Mouse (Mus musculus) stomach, postnatal 0 days (tissue): ENCODE data around the gene Cadm2. TPM values are rescaled to one million over a fixed set of nuclear protein-coding genes. Genes with fewer than 3 reads are reported as not detected.

Experiments
- ATAC-seq: fragments of 200-750 bp; cut with Nextera tagmentation; 2 replicates; pipeline ENCODE4 v1.8.0; 2017; ENCODE audit not compliant: low FRiP score, low TSS enrichment
- DNase-seq: peaks from one replicate; pipeline ENCODE4 v3.0.0-alpha.2; 2016; ENCODE audit warnings: low spot score
- H3K27ac ChIP-seq: fragments of 300-500 bp; sonication (generic); replicated peaks from 2 replicates; pipeline ENCODE4 v1.5.1; 2014; ENCODE audit warnings: mild to moderate bottlenecking, control low read depth
- H3K27me3 ChIP-seq: fragments of 300-500 bp; sonication (generic); 2 replicates; pipeline ENCODE4 v1.6.1; 2014; ENCODE audit warnings: low read length; ENCODE audit not compliant: control insufficient read depth, insufficient read depth
- H3K36me3 ChIP-seq: fragments of 300-500 bp; sonication (generic); 2 replicates; pipeline ENCODE4 v1.6.1; 2014; ENCODE audit warnings: low read length, mixed read lengths; ENCODE audit not compliant: control insufficient read depth, insufficient read depth
- H3K4me1 ChIP-seq: fragments of 300-500 bp; sonication (generic); replicated peaks from 2 replicates; pipeline ENCODE4 v1.6.1; 2014; ENCODE audit warnings: antibody characterized with exemption; ENCODE audit not compliant: control insufficient read depth, insufficient read depth
- H3K4me2 ChIP-seq: fragments of 300-500 bp; sonication (generic); replicated peaks from 2 replicates; pipeline ENCODE4 v1.6.1; 2014; ENCODE audit warnings: low read depth, mild to moderate bottlenecking, control low read depth, moderate library complexity
- H3K4me3 ChIP-seq: fragments of 300-500 bp; sonication (generic); 2 replicates; pipeline ENCODE4 v1.5.1; 2014; ENCODE audit warnings: low read depth, low read length, control low read depth
- H3K9ac ChIP-seq: fragments of 300-500 bp; sonication (generic); 2 replicates; pipeline ENCODE4 v1.6.1; 2014; ENCODE audit warnings: mild to moderate bottlenecking, low read length, control low read depth, mixed read lengths
- H3K9me3 ChIP-seq: fragments of 300-500 bp; sonication (generic); 2 replicates; pipeline ENCODE4 v1.6.1; 2016; ENCODE audit warnings: low read length; ENCODE audit not compliant: control insufficient read depth
- CTCF ChIP-seq: IDR thresholded peaks from 2 replicates; pipeline ENCODE4 v1.5.1; 2016; ENCODE audit warnings: antibody characterized with exemption, low read depth, mild to moderate bottlenecking, moderate library complexity
- EP300 ChIP-seq: optimal IDR thresholded peaks from 2 replicates; pipeline ENCODE3; 2016; ENCODE audit warnings: antibody characterized with exemption
- WGBS: fragments of 180-500 bp; shearing (Covaris S2); extraction: QIAGEN DNeasy Blood & Tissue Kit; methylation state at CpG from one replicate; pipeline ENCODE4 v1.1.7; 2014; 5-methylcytosine and 5-hydroxymethylcytosine counted together
- polyA plus RNA-seq: library from polyadenylated mRNA; unstranded; fragments of >200 nt; fragmentation: Nextera tagmentation; extraction: Ambion mirVana; gene quantifications from 2 replicates; pipeline ENCODE4 v1.2.1, GENCODE M21; 2015

Gene Cadm2
- polyA plus RNA-seq, 1 experiment from 2014 or later: 0.29 TPM

DNA sequence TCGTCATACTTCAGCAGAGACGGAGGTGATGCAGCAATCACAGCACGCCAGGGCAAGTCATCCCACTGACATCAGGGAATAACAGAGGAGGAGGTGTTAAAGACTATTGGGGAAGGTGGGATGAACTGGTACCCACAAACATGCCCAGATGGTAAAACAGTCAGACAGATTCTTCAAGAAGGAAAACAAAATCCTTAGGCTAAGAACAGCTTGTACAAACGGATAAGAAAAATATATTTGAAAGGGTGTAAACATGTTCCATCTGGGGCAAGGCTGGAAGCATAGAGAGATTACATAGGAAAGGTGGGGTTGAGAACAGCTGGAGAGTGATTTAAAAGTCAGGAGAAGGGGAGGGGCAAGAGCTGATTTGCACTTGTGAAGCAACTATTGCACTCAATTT, 619.0 kb downstream of the Cadm2 start:
- Histone ChIP-seq H3K36me3 (no peaks in the 10 kb centered on the region), H3K4me2 (no peak overlapping the region), H3K4me3 (no peak overlapping the region), H3K27ac (no peak overlapping the region), H3K9me3 (no peaks in the 10 kb centered on the region), H3K27me3 (no peaks in the 10 kb centered on the region), H3K4me1 (no peaks in the 10 kb centered on the region), H3K9ac (no peak overlapping the region)
- DNase-seq (no peak), ATAC-seq (no peak)
- WGBS: 33% methylated on average over 4 of the region's 4 CpGs
- TF ChIP-seq CTCF (no peak), EP300 (no peak)

DNA sequence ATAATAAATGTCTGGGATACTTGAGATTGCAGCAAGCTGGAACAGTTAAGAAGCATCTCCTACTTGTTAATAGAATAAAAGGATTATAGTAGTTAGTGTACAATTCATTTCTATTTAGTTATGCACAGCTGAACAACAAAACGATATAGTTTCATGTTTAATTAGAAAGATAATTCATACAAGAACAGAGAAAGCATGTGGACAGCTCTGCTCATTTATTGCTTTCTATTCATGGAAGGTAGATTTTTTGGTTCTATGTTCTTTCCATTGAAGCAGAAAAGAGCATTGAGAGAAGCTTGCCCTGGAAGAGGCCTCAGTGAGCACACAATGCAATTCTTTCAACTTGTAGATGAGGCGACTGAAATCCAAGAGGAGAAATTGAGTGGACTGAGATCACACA, 623.2 kb downstream of the Cadm2 start:
- H3K27me3 ChIP-seq: no peaks in the 10 kb centered on the region
- H3K4me2 ChIP-seq: no peak overlapping the region
- ATAC-seq (no peak), DNase-seq (no peak)
- no peak overlapping the region for H3K27ac ChIP-seq
- no peak overlapping the region for H3K9ac ChIP-seq
- no peak for TF ChIP-seq EP300
- no peak for TF ChIP-seq CTCF
- H3K9me3 ChIP-seq: no peaks in the 10 kb centered on the region
- H3K4me1 ChIP-seq: no peaks in the 10 kb centered on the region
- 75% methylated on average over 2 of the region's 2 CpGs for WGBS
- H3K36me3 ChIP-seq: no peaks in the 10 kb centered on the region
- no peak overlapping the region for H3K4me3 ChIP-seq

DNA sequence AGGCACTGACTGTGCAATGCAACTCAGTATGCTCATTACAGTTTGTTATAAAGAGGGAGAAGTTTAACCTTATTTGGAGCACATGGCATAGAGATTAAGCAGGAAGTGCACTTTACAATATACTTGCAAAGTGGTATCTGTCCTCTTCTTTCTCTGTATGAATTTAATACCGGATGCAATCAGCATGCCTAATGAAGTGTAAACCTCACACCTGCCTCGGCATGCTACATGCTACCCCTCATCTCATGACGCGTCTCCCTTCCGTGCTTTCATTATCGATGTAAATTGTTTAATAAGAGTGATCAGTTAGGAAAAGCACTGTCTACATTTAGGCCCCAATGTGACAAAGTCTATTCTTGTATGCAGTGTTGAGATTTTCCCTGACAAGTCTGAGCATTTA, 633.0 kb downstream of the Cadm2 start:
- no peaks in the 10 kb centered on the region for H3K27me3 ChIP-seq
- TF ChIP-seq CTCF: no peak
- TF ChIP-seq EP300: no peak
- no peaks in the 10 kb centered on the region for H3K9me3 ChIP-seq
- no peak overlapping the region for H3K4me2 ChIP-seq
- 91% methylated on average over 6 of the region's 6 CpGs for WGBS
- no peaks in the 10 kb centered on the region for H3K4me1 ChIP-seq
- DNase-seq: no peak
- no peak overlapping the region for H3K4me3 ChIP-seq
- H3K27ac ChIP-seq: no peak overlapping the region
- ATAC-seq: no peak
- H3K9ac ChIP-seq: no peak overlapping the region
- no peaks in the 10 kb centered on the region for H3K36me3 ChIP-seq

DNA sequence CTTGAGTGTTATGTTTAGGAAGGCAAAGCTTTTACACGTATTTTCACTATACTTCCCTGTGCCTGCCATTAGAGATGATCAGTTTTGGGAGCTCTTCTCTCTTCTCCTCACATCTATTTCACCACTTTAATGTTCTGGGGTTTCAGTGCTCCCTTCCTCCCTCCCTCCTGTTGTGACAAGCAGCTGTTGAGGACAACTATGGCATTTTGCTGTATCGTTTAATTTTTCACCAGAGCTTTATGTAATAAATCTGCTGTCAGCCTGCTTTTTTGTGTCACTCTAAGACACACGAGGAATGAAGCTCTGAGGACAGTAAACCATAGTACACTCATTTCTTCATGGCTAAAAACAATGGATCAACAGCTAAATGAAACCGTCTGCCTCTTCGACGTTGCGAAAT, 633.8 kb downstream of the Cadm2 start:
- no peaks in the 10 kb centered on the region for H3K36me3 ChIP-seq
- TF ChIP-seq CTCF (no peak), EP300 (no peak)
- DNase-seq (no peak), ATAC-seq (no peak)
- no peaks in the 10 kb centered on the region for H3K9me3 ChIP-seq
- H3K4me1 ChIP-seq: no peaks in the 10 kb centered on the region
- no peak overlapping the region for H3K9ac ChIP-seq
- H3K4me2 ChIP-seq: no peak overlapping the region
- 50% methylated on average over 7 of the region's 7 CpGs for WGBS
- H3K4me3 ChIP-seq: no peak overlapping the region
- no peaks in the 10 kb centered on the region for H3K27me3 ChIP-seq
- no peak overlapping the region for H3K27ac ChIP-seq

DNA sequence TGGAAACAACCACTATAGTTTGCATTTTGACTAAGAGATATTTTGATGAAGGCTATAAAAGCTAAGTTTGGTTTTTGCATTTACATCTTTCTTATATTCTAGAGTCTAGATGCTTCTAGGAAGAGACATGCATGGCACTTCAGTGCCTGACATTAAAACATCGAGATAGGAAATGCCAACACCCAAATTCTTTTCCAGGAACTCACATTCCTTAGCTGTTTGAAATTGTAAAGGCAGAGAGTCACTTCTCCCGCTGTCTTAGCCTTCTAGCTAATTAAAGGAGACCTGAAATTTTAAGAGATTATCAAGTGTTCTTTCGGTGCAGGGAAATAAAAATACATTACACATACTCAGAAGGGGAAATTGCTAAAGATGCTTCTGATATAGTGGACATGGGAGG, 649.8 kb downstream of the Cadm2 start:
- 24% methylated on average over 3 of the region's 3 CpGs for WGBS
- Histone ChIP-seq H3K27me3 (no peaks in the 10 kb centered on the region), H3K9ac (no peak overlapping the region), H3K9me3 (no peaks in the 10 kb centered on the region), H3K27ac (no peak overlapping the region), H3K36me3 (no peaks in the 10 kb centered on the region), H3K4me1 (no peaks in the 10 kb centered on the region), H3K4me2 (no peak overlapping the region), H3K4me3 (no peak overlapping the region)
- TF ChIP-seq EP300: no peak
- no peak for TF ChIP-seq CTCF
- ATAC-seq (no peak), DNase-seq (no peak)

DNA sequence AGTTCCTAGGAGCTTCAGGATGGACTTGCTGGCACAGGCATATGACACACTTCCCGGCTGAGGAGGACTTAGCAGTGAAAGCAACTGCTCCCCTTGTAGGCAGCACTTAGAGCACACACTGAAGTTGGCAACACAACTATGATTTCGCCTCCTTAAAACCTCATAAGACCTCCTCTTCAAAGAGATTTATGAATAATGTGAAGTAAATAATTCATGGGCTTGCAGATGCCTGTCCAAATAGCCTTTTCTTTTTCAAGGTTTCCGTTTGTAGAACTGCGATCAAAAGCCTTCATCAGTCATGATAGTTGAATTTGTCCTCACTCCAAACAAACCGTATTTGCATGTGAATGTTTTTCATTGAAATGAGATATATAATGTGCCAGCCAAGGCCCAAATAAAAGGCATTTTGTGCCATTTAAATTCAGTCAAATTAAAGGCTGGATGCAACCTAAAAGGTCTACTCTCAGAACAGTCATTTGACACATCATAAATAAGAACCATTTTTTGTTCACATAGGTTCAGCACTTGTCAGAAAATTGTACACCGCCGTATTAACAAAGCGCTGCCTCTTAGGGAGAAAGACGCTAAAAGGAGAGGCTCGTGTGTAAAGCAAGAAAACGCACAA, 651.1 kb downstream of the Cadm2 start:
- ATAC-seq (no peak), DNase-seq (no peak)
- Histone ChIP-seq H3K36me3 (no peaks in the 10 kb centered on the region), H3K27me3 (no peaks in the 10 kb centered on the region), H3K4me3 (no peak overlapping the region), H3K27ac (no peak overlapping the region), H3K9ac (no peak overlapping the region), H3K4me1 (no peaks in the 10 kb centered on the region), H3K4me2 (no peak overlapping the region), H3K9me3 (no peaks in the 10 kb centered on the region)
- TF ChIP-seq EP300 (no peak), CTCF (no peak)
- 54% methylated on average over 11 of the region's 11 CpGs for WGBS
